Comparison of ENCODE assay signal across 8 mouse cellular contexts in genomic region chr12:85142803-85143202, GRCm38 (mm10). TPM values are rescaled to one million over a fixed set of nuclear protein-coding genes. Genes with fewer than 3 reads are reported as not detected.
DNase-seq lines count a peak whose midpoint lies in the region; ATAC-seq and TF ChIP-seq lines count a peak whose summit lies in the region.
"Had no signal": no experiment of that assay in that cellular context is flagged by ENCODE, and none has a peak within 500 bp of the region (broad histone marks: within the 10 kb centered on the region; RNA-seq: fewer than 3 reads in every experiment).

No protein-coding gene starts in this region.

- no peaks in the 10 kb centered on the region for H3K27me3 ChIP-seq in forebrain, postnatal 0 days (ENCODE audit: insufficient read depth, low read length)
- H3K27me3 ChIP-seq in limb, embryonic 10.5 days (ENCODE audit: low read depth, poor library complexity, severe bottlenecking), result peaks cover 37% of the 10 kb centered on the region; the same call in 1 of the 2 replicates
- H3K27me3 ChIP-seq in midbrain, embryonic 14.5 days (ENCODE audit: control insufficient read depth, insufficient read depth, low read length), result no peaks in the 10 kb centered on the region

- no peaks in the 10 kb centered on the region for H3K9me3 ChIP-seq in forebrain, postnatal 0 days (ENCODE audit: low read length)
- no peaks in the 10 kb centered on the region for H3K9me3 ChIP-seq in limb, embryonic 10.5 days (replicated peaks)
- no peaks in the 10 kb centered on the region for H3K9me3 ChIP-seq in midbrain, embryonic 14.5 days (ENCODE audit: control insufficient read depth, low read length)

- no peak overlapping the region for H3K4me2 ChIP-seq in forebrain, postnatal 0 days (ENCODE audit: low read depth)
- no peak overlapping the region for H3K4me2 ChIP-seq in midbrain, embryonic 14.5 days (ENCODE audit: low read length)

- ATAC-seq in forebrain, postnatal 0 days, result peak; percentile 79
- peak; percentile 70 for ATAC-seq in midbrain, embryonic 14.5 days (ENCODE audit: low FRiP score, low TSS enrichment)

- H3K36me3 ChIP-seq in forebrain, postnatal 0 days (ENCODE audit: insufficient read depth), result peaks cover 56% of the 10 kb centered on the region
- no peaks in the 10 kb centered on the region for H3K36me3 ChIP-seq in limb, embryonic 10.5 days
- peaks cover 20% of the 10 kb centered on the region for H3K36me3 ChIP-seq in midbrain, embryonic 14.5 days (ENCODE audit: control insufficient read depth, insufficient read depth, low read length)

- no peak overlapping the region for H3K4me3 ChIP-seq in forebrain, postnatal 0 days (ENCODE audit: low read depth, low read length)
- no peak overlapping the region for H3K4me3 ChIP-seq in limb, embryonic 10.5 days
- no peak overlapping the region for H3K4me3 ChIP-seq in midbrain, embryonic 14.5 days (replicated peaks; ENCODE audit: low read depth, low read length)

- H3K27ac ChIP-seq in forebrain, postnatal 0 days (ENCODE audit: low read depth, low read length), result no peak overlapping the region
- no peak overlapping the region for H3K27ac ChIP-seq in limb, embryonic 10.5 days
- H3K27ac ChIP-seq in midbrain, embryonic 14.5 days (replicated peaks; ENCODE audit: low read depth, low read length), result no peak overlapping the region
- H3K27ac ChIP-seq: macrophage had no signal

- no peaks in the 10 kb centered on the region for H3K4me1 ChIP-seq in forebrain, postnatal 0 days (ENCODE audit: insufficient read depth)
- peaks cover 32% of the 10 kb centered on the region for H3K4me1 ChIP-seq in limb, embryonic 10.5 days
- no peaks in the 10 kb centered on the region for H3K4me1 ChIP-seq in midbrain, embryonic 14.5 days (ENCODE audit: control insufficient read depth, insufficient read depth, low read length)

- peak; percentile 97 for TF ChIP-seq CTCF in forebrain, postnatal 0 days (IDR thresholded peaks at IDR 0.05; ENCODE audit: low read depth)

- peak; percentile 94 for DNase-seq in NIH3T3 (ENCODE audit: low read depth)
- peak; percentile 65 for DNase-seq in cerebellum, adult 11-12 months
- peak; percentile 87 for DNase-seq in forebrain, postnatal 0 days
- DNase-seq in induced T-regulatory cell, adult 2 months (ENCODE audit: low read depth), result peak; percentile 89
- DNase-seq in limb, embryonic 10.5 days (ENCODE audit: low spot score), result peak; percentile 90
- DNase-seq in midbrain, embryonic 14.5 days, result peak; percentile 91
- peak; percentile 74 for DNase-seq in skeletal muscle tissue, adult 2 months (ENCODE audit: low read depth, low spot score)

- WGBS in forebrain, postnatal 0 days, result 12% methylated on average over 4 of the region's 4 CpGs
- WGBS in limb, embryonic 10.5 days, result 20% methylated on average over 4 of the region's 4 CpGs
- WGBS in midbrain, embryonic 14.5 days, result 16% methylated on average over 4 of the region's 4 CpGs

- no peak overlapping the region for H3K9ac ChIP-seq in forebrain, postnatal 0 days
- no peak overlapping the region for H3K9ac ChIP-seq in midbrain, embryonic 14.5 days (replicated peaks; ENCODE audit: low read length)

RNA-seq across cellular contexts. Expression of gene Rps6kl1, which starts 8.3 kb away (rescaled TPM):
- total RNA-seq in forebrain, postnatal 0 days (2014; rRNA removed), result 32.9 and 33.8 TPM in 2 replicates
- polyA plus RNA-seq in forebrain, postnatal 0 days (2015; fragmentation: Nextera tagmentation; extraction: Ambion mirVana), result 28.9 and 31.6 TPM in 2 replicates
- polyA plus RNA-seq in limb, embryonic 10.5 days (2016; fragmentation: Nextera tagmentation; extraction: Ambion mirVana), result 0.39 and 0.45 TPM in 2 replicates
- polyA plus RNA-seq in midbrain, embryonic 14.5 days (2014; fragmentation: Nextera tagmentation; extraction: Ambion mirVana), result 22.2 and 27.1 TPM in 2 replicates
- polyA plus RNA-seq: macrophage had no signal

RNA-seq across cellular contexts. Expression of gene Dlst, which starts 32.2 kb away (rescaled TPM):
- total RNA-seq in forebrain, postnatal 0 days (2014; rRNA removed), result 109 and 121 TPM in 2 replicates
- 80.8 and 92.8 TPM in 2 replicates for polyA plus RNA-seq in forebrain, postnatal 0 days (2015; fragmentation: Nextera tagmentation; extraction: Ambion mirVana)
- 116 and 123 TPM in 2 replicates for polyA plus RNA-seq in limb, embryonic 10.5 days (2016; fragmentation: Nextera tagmentation; extraction: Ambion mirVana)
- polyA plus RNA-seq in midbrain, embryonic 14.5 days (2014; fragmentation: Nextera tagmentation; extraction: Ambion mirVana), result 67.9 and 98.0 TPM in 2 replicates

RNA-seq across cellular contexts. Expression of gene Prox2, which starts 32.2 kb away (rescaled TPM):
- 0.23 and 1.4 TPM in 2 replicates for total RNA-seq in forebrain, postnatal 0 days (2014; rRNA removed)
- 0.84 and 1.4 TPM in 2 replicates for polyA plus RNA-seq in forebrain, postnatal 0 days (2015; fragmentation: Nextera tagmentation; extraction: Ambion mirVana)
- polyA plus RNA-seq in limb, embryonic 10.5 days (2016; fragmentation: Nextera tagmentation; extraction: Ambion mirVana), result 2.4 and 2.7 TPM in 2 replicates
- polyA plus RNA-seq in midbrain, embryonic 14.5 days (2014; fragmentation: Nextera tagmentation; extraction: Ambion mirVana), result 1.7 and 2.1 TPM in 2 replicates

RNA-seq across cellular contexts. Expression of gene Pgf, which starts 34.8 kb away (rescaled TPM):
- 5.3 and 7.8 TPM in 2 replicates for total RNA-seq in forebrain, postnatal 0 days (2014; rRNA removed)
- 7.6 and 8.9 TPM in 2 replicates for polyA plus RNA-seq in forebrain, postnatal 0 days (2015; fragmentation: Nextera tagmentation; extraction: Ambion mirVana)
- polyA plus RNA-seq in limb, embryonic 10.5 days (2016; fragmentation: Nextera tagmentation; extraction: Ambion mirVana), result 6.9 and 9.6 TPM in 2 replicates
- 6.0 and 7.1 TPM in 2 replicates for polyA plus RNA-seq in midbrain, embryonic 14.5 days (2014; fragmentation: Nextera tagmentation; extraction: Ambion mirVana)

Comparison
In these comparisons a context has a peak if more than half of its experiments do, and no peak if none do; other contexts are left out.
1. RNA of gene Rps6kl1, which starts 8.3 kb away (polyA plus RNA-seq): 28.9 to 31.6 TPM in forebrain, postnatal 0 days and 22.2 to 27.1 TPM in midbrain, embryonic 14.5 days; 0.39 to 0.45 TPM in limb, embryonic 10.5 days; every median in the first group is over 10 times any median in the second.
2. Peak in every context shown above with its lines, with median percentiles within 50 percentile points of each other: DNase-seq.